Mouse (Mus musculus) adrenal gland, adult (tissue): ENCODE measurements around the gene Plcb1.

Experiments used
- DNase-seq, 2 experiments: peaks; one replicate each; pipeline ENCODE4 v3.0.0; 2022 to 2023; ENCODE audit warnings: low spot score in 1 of 2; ENCODE audit not compliant: inconsistent age in 2 of 2

Gene Plcb1

DNA sequence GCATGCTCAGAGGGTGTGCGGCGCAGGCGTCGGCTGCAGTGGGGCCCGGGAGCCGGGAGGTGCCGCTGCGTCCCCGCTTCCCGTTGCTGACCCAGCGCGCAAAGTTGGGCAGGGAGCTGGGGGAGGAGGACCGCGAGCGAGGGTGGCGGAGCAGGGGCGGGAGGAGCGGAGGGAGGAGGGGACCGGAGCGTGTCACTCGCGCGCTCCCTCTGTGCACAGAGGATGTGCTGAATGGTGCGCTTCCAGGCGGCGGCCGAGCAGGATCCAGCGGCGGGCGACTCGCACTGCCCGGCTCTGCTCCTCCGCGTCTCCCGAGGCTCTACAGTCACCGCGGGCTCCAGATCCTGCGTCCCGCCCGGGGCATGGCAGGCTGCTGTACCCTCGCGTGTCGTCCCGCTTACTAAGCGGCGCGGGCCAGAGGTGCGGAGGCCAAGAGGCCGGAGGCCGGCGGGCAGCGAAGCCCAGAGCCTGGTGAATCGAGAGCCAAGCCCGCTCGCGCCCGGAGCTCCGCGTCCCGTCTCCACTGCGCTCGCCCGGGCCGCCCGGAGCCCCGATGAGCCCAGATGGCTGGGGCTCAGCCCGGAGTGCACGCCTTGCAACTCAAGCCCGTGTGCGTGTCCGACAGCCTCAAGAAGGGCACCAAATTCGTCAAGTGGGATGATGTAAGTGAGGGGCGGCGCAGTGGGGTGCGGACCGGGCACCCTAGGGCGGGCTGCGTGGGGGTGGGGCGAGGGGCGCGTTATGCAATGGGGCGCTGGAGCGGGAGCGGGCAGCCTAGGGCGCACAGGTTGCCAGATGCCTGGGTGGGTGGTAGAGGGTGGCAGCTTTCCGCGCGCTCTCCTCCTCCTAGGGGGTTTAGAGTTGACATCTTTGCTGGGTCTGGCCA lies at the start of gene Plcb1:
Gene Plcb1 (plus strand): TSS at position 98 of the 886 bp plus-strand sequence.
- peak; percentile 94 to 97 for DNase-seq

DNA sequence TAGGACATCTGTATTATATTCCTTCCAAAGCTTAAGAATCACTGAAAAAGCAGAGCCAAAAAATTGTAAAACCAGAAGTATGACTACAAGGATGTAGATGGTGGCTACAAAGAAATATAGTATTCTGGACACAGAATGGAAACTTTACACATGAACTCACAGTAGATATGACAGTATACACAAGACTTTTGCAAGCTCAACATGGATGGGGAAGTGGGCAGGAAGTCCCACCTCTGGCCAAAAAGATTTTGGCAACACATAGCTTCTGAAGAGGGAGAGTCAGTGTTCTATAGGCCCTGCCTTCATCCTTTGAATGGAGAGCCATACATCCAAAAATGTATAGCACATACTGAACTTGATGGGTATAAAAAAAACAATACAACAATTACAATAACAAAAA lies 30.3 kb upstream of the Plcb1 start:
- DNase-seq = no peak

DNA sequence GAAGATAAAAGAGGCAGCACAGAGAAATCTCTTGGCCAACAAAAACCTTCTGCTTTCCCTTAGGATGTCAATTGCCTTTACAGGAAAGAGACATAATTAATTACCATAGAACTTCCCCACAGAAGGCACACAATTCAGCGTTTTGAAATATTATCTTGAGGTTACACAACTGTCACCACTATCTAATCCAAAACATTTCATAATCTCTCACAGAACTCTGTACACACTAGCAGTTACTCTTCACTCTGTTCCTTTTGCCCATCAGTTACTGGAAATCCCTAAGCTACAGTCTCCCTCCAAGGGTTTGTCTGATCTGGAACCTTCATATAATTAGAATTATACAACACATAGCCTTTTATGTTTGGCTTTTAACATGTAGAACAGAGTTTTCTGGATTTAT lies 29.8 kb upstream of the Plcb1 start:
- DNase-seq = peak in 1 of 2 experiments; percentile 54

DNA sequence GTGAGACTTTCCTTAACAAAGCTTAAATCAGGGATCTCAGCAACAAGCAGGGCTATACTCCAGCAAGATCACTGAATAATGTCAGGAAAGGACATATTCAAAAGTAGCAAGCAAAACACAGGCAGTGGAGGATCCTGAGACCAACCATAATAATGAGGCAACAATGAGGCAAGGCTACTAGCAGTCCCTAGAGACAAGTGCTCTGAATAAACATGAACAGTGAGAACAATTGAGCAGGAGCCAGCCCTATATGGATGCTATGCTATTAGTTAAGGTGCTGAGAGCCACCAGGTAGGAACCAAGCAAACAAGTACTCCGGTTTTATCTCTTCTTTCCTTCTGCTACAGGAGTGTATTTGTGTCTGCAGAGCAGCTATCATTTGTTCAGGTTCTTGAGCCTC lies 24.8 kb upstream of the Plcb1 start:
- no peak for DNase-seq

DNA sequence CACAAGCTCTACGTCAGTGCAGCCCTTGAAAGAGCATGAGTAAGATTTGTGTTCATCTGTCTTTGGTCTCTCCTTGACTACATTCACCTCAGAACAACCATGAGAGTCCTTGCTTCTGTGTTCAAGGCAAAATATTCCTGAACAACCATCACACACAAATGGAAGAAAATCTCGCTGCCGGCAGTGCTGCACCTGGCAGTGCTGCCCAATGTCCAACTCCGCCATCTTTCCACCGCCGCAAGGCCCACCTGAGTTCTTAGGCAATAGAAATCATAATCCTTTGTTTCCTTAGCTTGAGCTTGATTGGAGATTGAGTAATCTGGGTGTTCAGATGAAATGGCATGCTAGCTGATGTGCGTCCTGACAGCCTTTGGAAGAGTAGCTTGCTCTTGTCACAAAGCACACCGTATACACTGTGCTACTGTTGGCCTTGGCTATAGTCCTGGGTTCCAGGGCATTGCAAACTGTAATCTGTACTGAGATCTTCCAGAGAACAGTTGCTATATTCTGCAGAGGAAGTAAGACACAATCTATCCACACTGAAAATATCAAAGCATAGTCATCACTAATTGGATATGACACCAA lies 22.4 kb upstream of the Plcb1 start:
- peak in 1 of 2 experiments; percentile 48 for DNase-seq

DNA sequence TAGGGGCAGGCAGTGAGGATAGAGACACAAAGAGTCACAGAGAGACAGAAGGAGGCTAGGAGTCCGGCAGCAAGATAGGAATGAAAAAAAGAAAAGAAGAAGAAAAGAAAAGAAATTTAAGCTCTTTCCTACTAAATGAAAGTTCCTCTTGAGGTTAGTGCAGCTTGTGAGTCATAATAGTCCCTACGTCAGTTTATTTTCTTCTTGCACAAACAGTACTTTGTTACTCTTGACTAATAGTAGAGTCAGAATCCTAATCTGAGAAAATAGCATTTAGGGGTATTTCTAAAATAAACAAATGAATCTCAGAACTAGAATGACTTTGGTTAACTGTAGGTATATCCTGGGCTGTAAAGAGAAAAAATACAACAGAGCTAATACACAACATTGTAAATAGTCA lies 21.4 kb upstream of the Plcb1 start:
- peak in 1 of 2 experiments; percentile 64 for DNase-seq

DNA sequence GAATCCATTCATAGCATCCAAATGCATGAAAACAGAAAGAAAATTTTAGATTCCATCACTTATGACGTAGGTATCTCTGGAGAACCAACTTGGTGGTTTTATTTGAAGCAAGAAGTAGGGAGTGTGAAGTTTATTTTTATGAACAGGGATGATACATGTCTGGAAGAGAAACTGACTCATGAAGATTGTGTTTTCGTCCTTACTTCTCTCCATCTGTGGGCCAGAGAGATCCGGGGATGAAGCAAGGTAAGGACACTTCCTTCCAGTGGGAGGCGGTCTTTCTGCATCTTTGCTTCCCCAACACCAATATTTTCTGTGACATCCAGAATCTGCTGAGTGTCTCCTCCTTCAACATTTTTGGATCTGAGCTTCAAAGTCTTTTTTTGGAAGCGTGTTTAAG lies 6.0 kb upstream of the Plcb1 start:
- no peak for DNase-seq

DNA sequence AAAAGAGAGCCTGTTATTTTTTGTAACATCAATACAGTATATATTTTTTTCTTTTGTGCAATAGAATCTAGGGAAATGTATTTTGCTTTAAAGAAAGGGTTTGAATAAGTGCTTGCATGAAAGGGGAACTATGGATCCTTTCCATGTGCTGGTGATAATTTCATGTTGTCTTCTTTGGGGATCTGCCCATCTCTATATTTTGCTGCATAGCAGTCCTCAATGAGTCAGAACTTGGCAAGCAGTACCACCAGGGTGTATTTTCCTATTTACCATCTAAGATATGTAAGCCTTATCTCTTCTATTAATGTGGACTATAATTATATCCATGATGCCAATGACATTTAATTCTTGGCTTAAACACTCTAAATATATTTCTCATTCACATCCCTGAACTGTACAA lies 5.6 kb upstream of the Plcb1 start:
- DNase-seq = no peak

DNA sequence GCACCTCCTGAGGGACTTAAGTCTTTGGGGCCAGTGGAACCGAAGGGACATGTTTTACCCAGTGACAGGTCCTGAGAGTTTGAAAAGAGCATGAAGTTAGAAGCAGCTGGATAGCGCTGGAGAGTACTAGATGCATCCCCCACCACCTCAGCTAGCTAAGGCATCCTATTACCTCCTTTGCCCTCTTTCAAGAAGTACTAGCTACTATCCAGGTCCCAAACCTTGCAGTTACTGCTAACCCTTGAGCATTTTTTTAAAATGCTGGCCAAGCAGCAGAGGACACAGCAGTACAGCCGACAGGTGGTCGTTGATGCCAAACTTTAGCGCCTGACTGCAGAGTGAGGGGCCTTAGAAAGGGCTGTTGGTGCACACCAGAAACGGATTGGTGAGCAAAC lies 986 bp downstream of the Plcb1 start:
- no peak for DNase-seq

DNA sequence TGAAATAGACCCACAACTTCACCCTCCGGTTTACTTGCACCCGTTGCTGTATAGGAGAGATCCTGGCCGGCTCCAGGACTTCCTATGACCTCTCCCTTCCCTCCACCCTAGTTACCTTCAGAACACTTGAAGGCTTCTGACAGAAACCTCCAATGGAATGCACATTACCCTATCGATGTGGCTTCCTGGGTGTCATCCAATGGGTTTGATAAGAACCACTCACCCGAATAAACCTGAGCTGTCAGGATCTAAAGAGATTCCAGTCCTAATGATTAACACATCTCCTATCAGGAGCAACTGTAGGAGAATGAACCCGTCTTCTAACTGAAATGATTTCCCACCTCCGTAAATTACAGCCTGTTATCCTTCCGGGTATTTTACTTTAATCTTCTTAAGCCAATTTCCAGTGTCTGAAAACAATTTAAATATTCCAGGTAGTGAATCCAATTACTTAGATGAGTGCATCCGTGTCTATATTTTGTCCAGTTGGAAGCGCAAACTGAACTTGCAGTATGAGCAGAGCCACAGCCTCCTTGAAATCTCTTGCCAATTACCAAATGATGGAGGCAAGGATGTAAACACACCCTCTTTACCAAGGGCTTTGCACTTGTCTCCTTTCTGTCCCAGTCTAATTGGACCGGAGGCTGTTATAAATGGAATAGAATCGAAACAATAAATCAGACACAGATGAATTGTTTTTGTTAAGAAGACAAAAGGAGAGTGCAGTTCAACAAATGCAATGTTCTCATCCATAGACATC lies 1.6 kb downstream of the Plcb1 start:
- peak in 1 of 2 experiments; percentile 78 for DNase-seq

DNA sequence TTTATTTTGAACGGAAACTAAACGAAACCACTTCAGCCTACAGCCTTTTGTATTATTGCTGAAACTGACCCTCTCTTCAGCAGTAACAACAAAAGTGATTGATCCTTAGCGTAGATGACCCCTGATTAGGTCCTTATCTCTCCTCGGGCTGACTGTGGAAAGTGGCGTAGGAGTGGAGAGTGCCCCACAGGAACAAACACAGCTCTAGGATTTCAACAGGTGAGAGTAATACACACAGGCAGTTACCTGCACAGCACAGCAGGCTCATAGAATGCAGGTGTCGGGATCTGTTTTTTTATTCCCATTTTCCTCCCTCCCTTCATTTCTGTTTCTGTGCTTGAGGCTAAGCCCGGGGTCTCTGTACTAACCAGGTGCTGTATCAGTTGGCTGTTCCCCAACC lies 7.1 kb downstream of the Plcb1 start:
- DNase-seq = peak in 1 of 2 experiments; percentile 27

DNA sequence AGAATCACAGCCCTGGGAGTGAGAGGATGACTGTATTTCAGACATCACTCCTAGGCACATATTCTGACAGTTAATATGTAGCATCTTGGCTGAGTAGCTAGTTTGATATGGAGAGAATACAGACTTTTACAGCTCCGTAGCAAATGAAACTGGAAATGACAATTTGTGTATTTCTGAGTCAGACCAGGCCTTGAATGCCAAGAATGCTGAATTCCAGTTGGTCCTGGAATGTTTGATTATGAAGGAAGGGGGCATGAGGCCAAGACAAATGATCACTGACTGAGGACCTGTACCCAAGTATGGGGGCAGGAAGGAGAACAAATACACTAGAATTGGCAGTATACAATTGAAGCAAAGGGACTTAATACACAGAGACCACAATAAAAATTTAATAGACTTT lies 14.4 kb downstream of the Plcb1 start:
- DNase-seq = peak; percentile 46 to 72

DNA sequence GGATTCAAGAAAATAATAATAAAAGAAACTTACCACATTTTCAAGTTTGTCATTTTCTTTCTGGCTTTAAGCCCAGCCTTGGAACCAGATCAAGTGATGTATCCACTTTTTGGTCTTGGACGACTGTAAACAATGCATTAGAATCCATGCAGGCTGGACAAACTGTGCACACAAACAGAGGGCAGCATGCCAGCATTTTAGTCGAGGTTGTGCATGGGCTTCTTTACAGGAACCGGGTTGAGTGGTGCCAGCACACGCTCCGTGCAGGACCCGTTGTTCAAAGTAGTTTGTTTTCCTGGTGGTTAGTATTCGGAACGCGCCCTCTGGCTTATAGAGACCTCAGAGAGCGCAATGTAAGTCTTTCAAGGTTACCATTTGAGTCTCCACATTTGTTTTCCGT lies 30.5 kb downstream of the Plcb1 start:
- peak; percentile 46 to 72 for DNase-seq

DNA sequence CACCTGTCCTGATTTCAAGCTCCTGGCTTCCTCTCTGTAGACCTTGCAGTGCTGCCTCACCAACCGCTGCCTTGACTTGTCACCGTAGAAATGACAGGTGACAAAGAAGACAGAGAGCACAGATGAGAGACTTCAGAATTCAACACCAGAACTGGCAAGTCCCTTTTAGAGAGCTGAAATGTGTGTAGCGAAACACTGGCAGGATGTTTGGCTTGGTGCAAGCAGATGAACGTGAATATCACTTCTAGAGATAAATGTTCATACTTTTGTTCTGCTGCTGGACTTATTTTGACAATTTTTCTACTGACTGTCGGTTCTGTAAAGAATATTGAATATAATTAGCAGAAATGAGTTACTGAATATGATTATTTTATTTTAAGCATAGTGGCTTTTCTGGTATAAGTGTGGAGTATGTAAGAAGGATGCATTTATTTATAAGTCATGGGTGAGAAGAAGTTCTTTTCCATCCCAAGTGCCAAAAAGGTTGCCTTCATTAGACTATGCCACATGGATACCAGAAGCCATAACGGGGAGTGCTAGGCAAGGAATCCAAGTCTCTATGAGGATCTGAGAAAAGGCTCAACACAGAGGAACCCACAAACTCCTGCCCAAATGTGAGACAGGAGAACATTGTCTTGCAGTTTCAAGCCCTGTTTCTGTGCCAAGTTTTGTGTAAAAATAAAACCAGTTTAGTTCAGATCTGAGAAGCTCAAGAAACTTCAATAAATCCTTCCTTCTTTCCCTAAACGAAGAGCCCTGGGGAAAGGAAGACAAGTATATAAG lies 31.4 kb downstream of the Plcb1 start:
- DNase-seq = peak in 1 of 2 experiments; percentile 37

DNA sequence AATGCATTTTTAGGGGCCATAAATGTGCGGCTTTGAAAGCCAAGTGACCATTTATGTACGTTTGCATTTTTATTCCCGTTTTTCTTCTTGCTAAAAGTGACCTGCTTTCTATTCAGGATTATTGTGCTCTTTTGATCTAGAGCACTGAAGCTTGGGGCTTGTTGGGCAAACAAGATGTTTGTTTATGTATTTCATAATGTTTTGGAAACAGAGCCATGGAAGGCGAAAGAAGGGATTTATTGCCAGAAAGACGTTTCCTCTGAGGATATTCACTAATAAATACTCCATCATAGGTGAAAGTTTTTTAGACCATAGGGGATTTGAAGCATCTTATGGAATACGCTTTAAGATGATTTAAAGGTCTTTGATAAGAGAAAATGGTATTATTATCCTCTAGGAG lies 35.3 kb downstream of the Plcb1 start:
- no peak for DNase-seq

DNA sequence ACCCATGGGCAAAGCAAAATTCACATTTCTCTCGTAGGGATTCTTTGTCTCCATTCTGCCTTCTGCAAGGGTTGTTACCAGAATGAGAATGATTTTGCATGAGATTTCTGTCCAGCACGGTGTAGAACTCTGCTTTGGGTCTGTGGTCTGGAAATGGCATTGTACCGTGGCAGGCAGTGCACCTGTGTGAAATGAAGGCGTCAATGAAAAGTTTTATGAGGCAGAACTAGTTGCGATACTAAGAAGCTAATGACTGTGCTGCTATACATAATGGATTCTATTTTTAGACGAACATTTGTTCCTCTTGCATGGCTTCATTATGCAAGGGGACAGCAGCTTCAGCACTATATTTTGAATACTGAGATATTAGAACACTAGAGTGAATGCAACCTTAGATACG lies 39.8 kb downstream of the Plcb1 start:
- no peak for DNase-seq

DNA sequence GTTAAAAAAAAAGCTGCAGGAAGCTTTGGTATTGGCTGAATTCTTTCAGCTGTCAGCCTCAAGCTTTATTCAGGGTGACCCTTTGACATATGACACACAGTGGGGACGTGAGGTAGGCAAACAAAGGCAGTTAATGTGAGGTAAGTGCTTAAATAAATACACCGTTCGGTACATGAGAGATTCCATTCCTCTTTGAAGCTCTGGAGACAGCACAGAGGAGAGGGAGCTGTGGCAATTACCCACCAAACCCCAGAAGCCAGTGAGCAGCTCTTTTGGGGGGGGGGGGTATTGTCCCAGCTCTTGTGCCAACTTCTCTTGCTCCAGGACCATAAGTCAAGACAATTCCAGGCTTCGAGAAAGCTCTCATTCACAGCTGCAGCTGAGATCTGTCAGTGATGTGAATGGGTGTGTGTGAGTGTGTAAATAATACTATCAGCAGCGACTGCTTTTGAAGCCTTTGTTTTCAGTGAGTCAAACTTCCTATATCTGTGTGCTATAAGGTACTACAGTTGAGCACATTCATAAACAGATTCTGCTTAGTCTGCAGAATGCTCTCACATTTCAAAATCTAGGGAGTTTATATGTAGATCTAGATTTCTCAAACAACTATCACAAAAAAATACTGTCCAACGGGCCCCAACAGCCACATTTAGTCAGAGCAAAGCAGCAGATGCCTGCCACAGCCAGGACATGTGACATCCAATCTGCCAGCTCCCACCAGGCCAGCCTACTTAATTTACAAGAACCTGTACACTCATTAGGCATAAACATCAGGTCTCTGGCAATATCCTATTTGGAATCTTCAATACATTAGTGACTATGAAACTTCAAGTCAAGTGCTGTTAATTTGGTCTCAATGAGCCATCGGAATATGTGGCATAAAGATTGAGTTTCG lies 40.5 kb downstream of the Plcb1 start:
- no peak for DNase-seq

DNA sequence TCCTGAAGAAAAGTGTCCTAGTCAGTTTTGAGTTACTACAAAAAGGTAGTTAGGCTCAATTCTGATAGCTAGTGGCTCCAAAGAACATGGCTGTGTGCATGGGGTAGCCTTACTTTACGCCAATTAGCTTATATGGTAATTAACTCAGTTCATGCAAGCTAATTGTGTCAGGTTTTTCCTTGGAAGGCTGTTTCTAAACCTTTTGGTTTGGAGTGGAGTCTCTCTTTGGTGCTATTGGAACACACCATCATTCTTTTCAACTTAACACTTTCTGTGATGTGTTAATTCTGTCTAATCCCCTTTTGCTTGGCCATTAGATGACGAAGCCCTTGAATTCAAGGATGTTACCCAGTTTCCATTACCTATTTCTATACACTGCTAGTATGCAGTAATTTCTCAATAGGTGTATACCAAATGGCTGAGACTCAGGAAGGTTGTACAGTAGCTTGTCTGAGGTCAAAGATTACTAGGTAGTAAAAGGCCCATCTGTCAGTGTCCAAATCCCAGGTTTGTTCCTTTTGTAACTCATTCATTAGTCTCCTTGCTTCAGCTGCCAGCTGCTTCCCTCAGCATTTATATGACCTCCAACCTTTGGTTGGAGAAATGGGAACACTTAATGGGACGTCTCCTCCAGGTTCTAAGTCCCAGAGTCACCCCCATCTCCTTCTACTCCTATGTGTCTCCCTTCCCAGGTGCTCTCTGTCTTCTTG lies 42.1 kb downstream of the Plcb1 start:
- no peak for DNase-seq

DNA sequence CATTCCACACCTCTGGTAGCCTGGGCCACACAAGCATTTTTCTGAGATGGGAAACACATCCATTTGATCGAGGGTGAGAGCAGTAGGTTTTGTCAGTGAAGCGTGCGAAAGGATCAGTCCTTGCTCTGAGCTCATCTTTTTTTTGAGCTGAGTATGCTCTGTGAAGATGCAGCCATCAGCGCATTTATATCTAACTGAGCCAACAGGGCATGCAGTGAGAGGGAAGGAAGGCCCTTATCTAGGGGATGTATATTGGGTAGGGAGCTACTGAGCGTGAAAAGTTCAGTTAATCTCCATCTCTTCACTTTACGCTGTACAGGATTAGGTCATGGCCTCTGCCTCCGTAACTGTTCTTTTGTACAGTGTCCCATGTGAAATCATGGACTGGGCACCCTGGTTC lies 46.0 kb downstream of the Plcb1 start:
- DNase-seq = no peak
